Mouse (Mus musculus): ENCODE results near the gene Senp7.
"Not testable (repeated sequence)": the region's sequence is repeated elsewhere in the genome, so short reads cannot be mapped to it uniquely, and the experiment has no call there.

Senp7 gene

GRCm38 (mm10) chr16:56134149-56134548, 86.0 kb downstream of the Senp7 start:
- DNase-seq (ENCODE audit: low read depth, low spot score), result no peak

GRCm38 (mm10) chr16:56137672-56138071, 89.5 kb downstream of the Senp7 start:
- DNase-seq (ENCODE audit: low read depth, low spot score), result not testable (repeated sequence)

- DNase-seq (ENCODE audit: low read depth, low spot score), result no peak
Observed at GRCm38 (mm10) chr16:56139921-56140320, 91.8 kb downstream of the Senp7 start.

GRCm38 (mm10) chr16:56144876-56145555, 96.9 kb downstream of the Senp7 start:
- DNase-seq (ENCODE audit: low read depth, low spot score), result peak; percentile 31

- DNase-seq (ENCODE audit: low read depth, low spot score), result no peak
Observed at GRCm38 (mm10) chr16:56147679-56148078, 99.5 kb downstream of the Senp7 start.

GRCm38 (mm10) chr16:56163466-56163865, 115.3 kb downstream of the Senp7 start:
- DNase-seq (ENCODE audit: low read depth, low spot score), result no peak

- DNase-seq (ENCODE audit: low read depth, low spot score), result no peak
Observed at GRCm38 (mm10) chr16:56170247-56170646, 122.1 kb downstream of the Senp7 start.

GRCm38 (mm10) chr16:56175867-56176581, 127.9 kb downstream of the Senp7 start:
- peak; percentile 40 for DNase-seq (ENCODE audit: low read depth, low spot score)

- DNase-seq (ENCODE audit: low read depth, low spot score), result no peak
Observed at GRCm38 (mm10) chr16:56186863-56187262, 138.7 kb downstream of the Senp7 start.

- DNase-seq (ENCODE audit: low read depth, low spot score), result no peak
Observed at GRCm38 (mm10) chr16:56188198-56188597, 140.1 kb downstream of the Senp7 start.

- no peak for DNase-seq (ENCODE audit: low read depth, low spot score)
Observed at GRCm38 (mm10) chr16:56204051-56204450, 155.9 kb downstream of the Senp7 start, which contains the start of gene Impg2. Gene Impg2, plus strand, starts transcription at chr16:56204313.

- DNase-seq (ENCODE audit: low read depth, low spot score), result no peak
Observed at GRCm38 (mm10) chr16:56212740-56213139, 164.6 kb downstream of the Senp7 start.

- no peak for DNase-seq (ENCODE audit: low read depth, low spot score)
Observed at GRCm38 (mm10) chr16:56227686-56228085, 179.5 kb downstream of the Senp7 start.

- no peak for DNase-seq (ENCODE audit: low read depth, low spot score)
Observed at GRCm38 (mm10) chr16:56229455-56229854, 181.3 kb downstream of the Senp7 start.

- DNase-seq (ENCODE audit: low read depth, low spot score), result no peak
Observed at GRCm38 (mm10) chr16:56231300-56231699, 183.2 kb downstream of the Senp7 start.

GRCm38 (mm10) chr16:56232736-56233135, 184.6 kb downstream of the Senp7 start:
- no peak for DNase-seq (ENCODE audit: low read depth, low spot score)

All from WW6 (cell line).